Mouse (Mus musculus) lung, postnatal 0 days (tissue): ENCODE data around the gene Gpalpp1.

Source experiments
- CTCF ChIP-seq: IDR thresholded peaks from 2 replicates; pipeline ENCODE4 v1.5.1; 2016; ENCODE audit warnings: antibody characterized with exemption, mild to moderate bottlenecking
- EP300 ChIP-seq: IDR thresholded peaks from 2 replicates; pipeline ENCODE4 v1.6.1; 2016; ENCODE audit warnings: antibody characterized with exemption, mild to moderate bottlenecking, control low read depth

GRCm38 (mm10) chr14:76151011-76151410, 40.5 kb upstream of the Gpalpp1 start:
- no peak for TF ChIP-seq CTCF
- TF ChIP-seq EP300, result no peak
